Mouse (Mus musculus) limb, embryonic 10.5 days (tissue): Measurements from ENCODE around the gene Fmnl3. TPM values are rescaled to one million over a fixed set of nuclear protein-coding genes. Genes with fewer than 3 reads are reported as not detected.
"Not testable (repeated sequence)": the region's sequence is repeated elsewhere in the genome, so short reads cannot be mapped to it uniquely, and the experiment has no call there.

Source experiments
- DNase-seq: peaks from one replicate; pipeline ENCODE4 v3.0.0-alpha.2; 2017; ENCODE audit warnings: low spot score
- H3K27ac ChIP-seq: fragments of 300-500 bp; sonication (generic); 2 replicates; pipeline ENCODE4 v1.5.1; 2016; ENCODE audit warnings: mild to moderate bottlenecking
- H3K27me3 ChIP-seq: fragments of 300-500 bp; sonication (generic); 2 replicates; pipeline ENCODE4 v1.6.1; 2016; ENCODE audit warnings: low read depth, mild to moderate bottlenecking; ENCODE audit not compliant: poor library complexity, severe bottlenecking
- H3K36me3 ChIP-seq: fragments of 300-500 bp; sonication (generic); 2 replicates; pipeline ENCODE4 v1.6.1; 2016; ENCODE audit warnings: mild to moderate bottlenecking, moderate library complexity
- H3K4me1 ChIP-seq: fragments of 300-500 bp; sonication (generic); 2 replicates; pipeline ENCODE4 v1.6.1; 2016
- H3K4me3 ChIP-seq: fragments of 300-500 bp; sonication (generic); 2 replicates; pipeline ENCODE4 v1.5.1; 2016; ENCODE audit warnings: mild to moderate bottlenecking, moderate library complexity
- H3K9me3 ChIP-seq: fragments of 300-500 bp; sonication (generic); replicated peaks from 2 replicates; pipeline ENCODE4 v1.6.1; 2016; ENCODE audit warnings: mild to moderate bottlenecking
- WGBS: fragments of 180-500 bp; shearing (Covaris S2); methylation state at CpG from one replicate; pipeline ENCODE4 v1.1.7; 2016; 5-methylcytosine and 5-hydroxymethylcytosine counted together
- polyA plus RNA-seq: library from polyadenylated mRNA; unstranded; fragments of >200 nt; fragmentation: Nextera tagmentation; extraction: Ambion mirVana; gene quantifications from 2 replicates; pipeline ENCODE4 v1.2.1, GENCODE M21; 2016

Gene Fmnl3
- polyA plus RNA-seq, 1 experiment from 2014 or later, result 42.2 TPM

DNA sequence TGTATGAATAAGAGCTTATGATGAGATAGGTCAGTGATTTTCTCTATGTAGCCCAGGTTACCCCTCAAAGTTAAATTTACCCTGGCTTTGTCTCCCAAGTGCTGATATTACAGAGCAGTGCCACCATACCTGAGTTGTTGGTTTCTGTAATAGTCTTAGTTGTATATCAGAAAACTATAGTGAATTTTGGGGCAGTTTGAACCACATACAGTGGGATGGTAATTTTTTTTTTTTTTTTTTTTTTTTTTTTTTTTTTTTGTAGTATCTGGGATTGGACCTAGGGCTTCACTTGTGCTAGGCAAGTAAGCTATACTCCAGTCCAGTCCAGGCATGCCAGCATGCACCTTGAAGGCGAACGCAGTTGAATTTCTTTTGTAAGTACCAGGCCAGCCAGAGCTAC, 27.3 kb upstream of the Fmnl3 start:
- Histone ChIP-seq H3K27ac (no peak overlapping the region), H3K27me3 (no peaks in the 10 kb centered on the region), H3K4me3 (no peak overlapping the region), H3K4me1 (peaks cover 51% of the 10 kb centered on the region), H3K36me3 (peaks cover 31% of the 10 kb centered on the region), H3K9me3 (no peaks in the 10 kb centered on the region)
- WGBS, result 95% methylated on average over 2 of the region's 2 CpGs
- no peak for DNase-seq

DNA sequence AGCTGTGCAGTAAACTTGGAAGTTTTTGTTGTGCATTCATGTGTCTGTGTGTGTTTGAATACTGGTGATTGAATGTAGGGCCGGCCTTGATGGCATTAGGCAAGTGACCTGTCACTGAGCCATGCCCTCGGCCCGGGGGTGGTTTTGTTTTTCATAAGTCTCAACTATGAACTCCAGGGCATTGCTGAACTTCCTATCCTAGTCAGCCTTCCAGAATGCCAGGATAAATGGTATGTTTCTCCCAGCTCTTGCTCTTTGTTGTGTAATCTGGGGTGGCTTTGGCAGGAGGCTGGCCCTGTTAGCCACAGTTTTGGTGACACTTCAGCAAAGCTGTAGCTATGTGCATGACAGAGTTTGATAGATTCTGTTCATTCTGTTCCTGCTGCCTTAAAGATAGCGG, 26.6 kb upstream of the Fmnl3 start:
- Histone ChIP-seq H3K9me3 (no peaks in the 10 kb centered on the region), H3K36me3 (peaks cover 24% of the 10 kb centered on the region), H3K4me3 (no peak overlapping the region), H3K27ac (no peak overlapping the region), H3K27me3 (no peaks in the 10 kb centered on the region), H3K4me1 (peaks cover 55% of the 10 kb centered on the region)
- DNase-seq, result no peak
- 88% methylated on average over 4 of the region's 4 CpGs for WGBS

DNA sequence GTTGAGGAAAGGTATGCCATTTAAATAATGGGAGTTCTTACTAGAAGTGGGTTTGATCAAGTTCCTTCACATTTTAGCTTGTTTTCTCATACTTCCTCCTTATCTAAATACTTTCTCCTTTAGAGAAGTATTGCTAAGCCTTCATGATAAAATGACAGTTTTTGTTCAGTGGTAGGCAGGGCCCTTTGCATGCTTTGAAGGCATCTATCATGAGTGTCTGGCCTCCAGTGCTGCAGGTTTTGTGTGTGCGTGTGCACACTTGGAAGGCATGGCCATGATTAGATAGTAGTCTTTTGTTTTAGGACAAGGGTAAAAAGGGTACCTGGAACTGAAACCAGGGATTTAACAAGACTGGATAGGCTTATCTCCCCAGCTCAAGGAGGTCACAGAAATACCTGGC, 26.2 kb upstream of the Fmnl3 start:
- no peak overlapping the region for H3K4me3 ChIP-seq
- H3K27ac ChIP-seq, result no peak overlapping the region
- H3K27me3 ChIP-seq, result no peaks in the 10 kb centered on the region
- H3K9me3 ChIP-seq, result no peaks in the 10 kb centered on the region
- H3K4me1 ChIP-seq, result peaks cover 55% of the 10 kb centered on the region
- H3K36me3 ChIP-seq, result peaks cover 20% of the 10 kb centered on the region
- WGBS, result 78% methylated on average over 1 of the region's 1 CpGs
- DNase-seq, result no peak

DNA sequence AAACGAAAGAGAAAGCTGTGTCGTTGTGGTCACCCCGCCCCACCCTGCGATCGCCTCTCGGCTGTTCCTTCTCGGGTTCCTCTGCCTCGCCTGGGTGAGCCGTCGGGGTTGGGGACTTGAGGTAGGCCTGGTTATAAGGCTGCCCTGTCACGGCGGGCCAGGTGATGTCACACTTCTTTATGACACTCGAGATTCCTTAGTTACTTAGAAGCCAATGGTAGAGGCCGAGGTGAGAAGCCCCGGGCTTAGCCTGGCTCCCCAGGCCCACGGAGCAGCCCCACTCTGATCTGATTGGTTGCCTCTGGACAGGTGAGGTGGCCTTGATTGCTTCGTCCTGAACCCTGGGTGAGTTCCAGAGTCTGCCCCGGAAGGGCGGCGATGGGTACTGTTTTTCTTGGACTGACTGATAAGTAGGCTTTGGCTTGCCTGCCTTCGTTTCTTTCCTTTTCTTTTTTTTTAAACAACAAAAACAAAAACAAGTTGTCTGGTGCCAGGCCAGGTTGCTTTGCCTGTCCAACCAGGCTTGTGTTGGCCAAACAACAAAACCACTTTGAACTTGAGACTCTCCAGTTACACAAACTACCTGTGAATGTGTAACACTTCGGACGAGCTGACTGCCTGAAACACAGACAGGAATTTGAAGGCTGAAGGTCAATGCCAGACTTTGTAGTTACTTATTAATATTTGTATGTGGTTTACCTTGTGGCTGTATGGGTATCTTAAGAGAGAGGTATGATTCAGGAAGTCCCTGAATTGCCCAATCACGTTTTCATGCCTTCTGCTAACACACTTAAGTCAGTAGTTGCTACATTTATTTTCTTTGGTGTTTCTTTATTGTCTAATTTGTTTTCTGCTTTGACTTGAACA, 23.3 kb upstream of the Fmnl3 start:
- peak overlapping the region; percentile 93 for H3K27ac ChIP-seq
- H3K27me3 ChIP-seq, result no peaks in the 10 kb centered on the region
- DNase-seq, result no peak

DNA sequence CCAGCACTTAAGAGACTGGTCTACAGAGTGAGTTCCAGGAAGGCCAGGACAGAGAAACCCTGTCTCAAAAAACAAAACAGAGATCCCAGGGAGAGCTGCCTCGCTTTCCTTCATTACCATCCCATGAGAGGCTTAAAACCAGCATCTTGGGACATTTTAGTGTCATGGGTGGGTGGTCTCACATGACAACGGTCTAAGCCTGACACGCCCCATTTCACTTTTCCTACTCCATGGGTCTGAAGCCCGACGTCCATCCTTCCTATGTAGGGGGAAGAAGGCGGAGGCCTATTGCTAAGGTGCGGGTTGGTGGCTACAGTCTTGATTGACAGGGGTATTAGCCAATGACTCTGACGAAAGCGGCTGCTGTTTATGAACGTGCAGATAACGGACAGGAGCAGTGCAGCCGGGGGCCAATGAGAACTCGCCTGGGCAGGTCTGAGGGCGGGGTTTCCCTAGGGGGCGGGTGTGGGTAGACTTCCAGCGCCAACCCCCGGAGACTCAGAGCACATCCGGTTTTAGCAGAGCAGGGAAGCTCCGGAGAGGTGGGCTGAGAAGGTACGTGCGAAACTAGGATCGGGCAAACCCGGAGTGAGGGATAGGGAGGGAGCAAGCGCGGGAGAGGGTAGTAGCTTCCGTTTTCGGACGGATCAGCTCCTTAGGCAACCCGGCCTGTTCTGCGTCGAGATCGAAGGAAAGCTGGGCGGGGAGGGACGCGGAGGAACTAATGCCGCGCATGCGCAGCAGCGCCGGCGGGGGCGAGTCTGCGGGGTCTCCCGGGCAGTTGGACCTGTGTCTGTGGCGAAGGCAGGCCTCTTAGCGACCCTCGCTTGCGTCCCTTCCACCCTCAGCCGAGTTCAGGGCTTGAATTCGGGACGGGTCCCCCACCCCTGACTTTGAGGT, 22.5 kb upstream of the Fmnl3 start, which contains the start of gene Tmbim6:
Gene Tmbim6 (plus strand): TSS at position 397 of the 900 bp plus-strand sequence.
- under 1% methylated on average over 51 of the region's 51 CpGs for WGBS
- Histone ChIP-seq H3K36me3 (no peaks in the 10 kb centered on the region), H3K27me3 (no peaks in the 10 kb centered on the region), H3K4me3 (peak within 1 kb of the TSS; percentile 84), H3K9me3 (no peaks in the 10 kb centered on the region), H3K27ac (peak within 1 kb of the TSS; percentile 93), H3K4me1 (peaks cover 40% of the 10 kb centered on the region)
- DNase-seq, result peak; percentile 95

More for the DNA sequence above, 23.3 kb upstream of the Fmnl3 start:
- H3K36me3 ChIP-seq, result peaks cover 3% of the 10 kb centered on the region; the same call in 1 of the 2 replicates
- H3K4me1 ChIP-seq, result peaks cover 44% of the 10 kb centered on the region
- H3K9me3 ChIP-seq, result no peaks in the 10 kb centered on the region
- H3K4me3 ChIP-seq, result peak overlapping the region; percentile 84
- 13% methylated on average over 24 of the region's 24 CpGs for WGBS

DNA sequence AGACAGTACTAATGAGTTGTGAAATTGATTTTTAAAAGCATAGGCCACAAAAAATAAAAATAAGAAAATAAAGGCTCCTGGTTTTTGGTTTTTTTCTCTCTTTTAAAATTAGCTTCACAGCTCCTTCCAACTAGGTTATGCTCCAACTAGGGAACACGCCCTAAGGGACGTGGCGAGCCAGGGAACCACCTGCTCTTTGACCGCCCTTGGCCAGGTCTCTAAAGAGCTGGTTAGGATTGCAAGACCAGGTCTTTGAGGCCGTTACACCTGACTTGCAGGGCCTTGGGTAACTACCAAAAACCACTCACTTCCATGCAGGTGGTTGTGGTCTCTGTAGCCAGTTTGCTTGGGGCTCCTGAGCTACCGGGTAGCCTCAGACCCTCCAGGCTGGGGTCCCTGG, 21.7 kb upstream of the Fmnl3 start:
- H3K27me3 ChIP-seq, result no peaks in the 10 kb centered on the region
- H3K4me3 ChIP-seq, result peak overlapping the region; percentile 84
- H3K27ac ChIP-seq, result peak overlapping the region; percentile 93
- WGBS, result 86% methylated on average over 6 of the region's 6 CpGs
- no peaks in the 10 kb centered on the region for H3K9me3 ChIP-seq
- no peak for DNase-seq
- H3K4me1 ChIP-seq, result peaks cover 40% of the 10 kb centered on the region
- H3K36me3 ChIP-seq, result no peaks in the 10 kb centered on the region

DNA sequence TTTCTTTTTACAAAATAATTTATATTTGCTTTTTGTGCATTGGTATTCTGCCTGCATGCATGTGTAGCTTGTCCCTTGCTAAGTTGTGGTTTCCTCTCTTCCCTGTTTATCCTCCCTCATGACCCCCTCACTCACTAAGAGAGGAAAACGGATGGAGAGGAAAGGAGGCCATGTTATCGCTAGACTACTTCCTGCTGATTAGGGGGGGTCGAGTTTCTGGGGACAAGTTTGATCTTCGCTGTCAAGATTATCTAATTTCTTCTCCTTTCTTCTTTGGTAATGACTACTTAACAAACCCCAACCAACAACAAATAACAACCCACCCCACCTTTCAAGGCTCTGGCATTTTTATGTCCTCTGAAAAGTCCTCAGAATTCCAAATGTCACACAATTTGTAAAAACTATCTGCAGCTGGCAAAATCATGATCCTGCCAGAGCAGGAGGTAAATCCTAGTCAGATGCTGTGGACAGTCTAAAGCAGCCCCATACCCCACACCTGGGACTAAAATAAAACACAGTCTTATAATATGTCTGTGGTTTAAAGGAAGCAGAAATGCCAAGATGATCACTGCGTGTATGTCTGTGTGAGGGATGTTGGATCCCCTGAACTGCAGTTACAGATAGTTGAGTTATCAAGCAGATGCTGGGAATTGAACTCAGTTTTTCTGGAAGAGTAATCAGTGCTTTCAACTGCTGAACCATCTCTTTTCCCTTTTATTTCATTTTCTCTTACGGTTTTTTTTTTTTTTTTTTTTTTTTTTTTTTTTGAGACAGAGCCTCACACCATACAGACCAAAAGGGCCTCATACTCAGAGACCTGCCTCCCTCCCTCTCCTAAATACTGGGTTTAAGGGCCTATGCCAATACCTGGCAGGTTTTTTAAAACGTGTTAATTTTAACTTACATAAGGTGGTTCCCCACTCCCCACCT, 20.5 kb upstream of the Fmnl3 start:
- no peaks in the 10 kb centered on the region for H3K36me3 ChIP-seq
- WGBS, result 65% methylated on average over 7 of the region's 7 CpGs
- no peak for DNase-seq
- H3K9me3 ChIP-seq, result no peaks in the 10 kb centered on the region
- H3K27me3 ChIP-seq, result no peaks in the 10 kb centered on the region
- H3K27ac ChIP-seq, result no peak overlapping the region
- peaks cover 27% of the 10 kb centered on the region for H3K4me1 ChIP-seq
- H3K4me3 ChIP-seq, result no peak overlapping the region

DNA sequence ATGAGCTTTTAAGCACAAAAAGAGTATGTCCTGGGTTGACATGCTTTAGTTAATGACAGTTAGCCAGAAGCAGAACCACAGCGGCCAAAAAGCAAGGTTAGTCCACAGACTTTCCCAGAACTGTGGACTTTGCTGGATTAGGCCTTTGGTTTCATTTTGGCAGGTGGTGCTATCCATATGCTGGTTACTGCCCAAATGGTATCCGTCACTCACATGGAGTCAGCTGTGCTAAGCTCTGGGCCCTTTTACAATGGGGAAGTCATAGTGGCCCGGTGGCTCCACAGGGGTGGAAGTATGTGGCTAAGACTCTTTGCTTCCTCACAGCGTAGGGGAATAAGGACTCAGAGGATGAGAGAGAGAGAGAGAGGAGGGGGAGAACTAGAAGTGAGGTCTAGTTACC, 17.7 kb upstream of the Fmnl3 start:
- Histone ChIP-seq H3K9me3 (no peaks in the 10 kb centered on the region), H3K27ac (no peak overlapping the region), H3K27me3 (no peaks in the 10 kb centered on the region), H3K36me3 (no peaks in the 10 kb centered on the region), H3K4me1 (peaks cover 18% of the 10 kb centered on the region), H3K4me3 (no peak overlapping the region)
- DNase-seq, result no peak
- 82% methylated on average over 4 of the region's 4 CpGs for WGBS

DNA sequence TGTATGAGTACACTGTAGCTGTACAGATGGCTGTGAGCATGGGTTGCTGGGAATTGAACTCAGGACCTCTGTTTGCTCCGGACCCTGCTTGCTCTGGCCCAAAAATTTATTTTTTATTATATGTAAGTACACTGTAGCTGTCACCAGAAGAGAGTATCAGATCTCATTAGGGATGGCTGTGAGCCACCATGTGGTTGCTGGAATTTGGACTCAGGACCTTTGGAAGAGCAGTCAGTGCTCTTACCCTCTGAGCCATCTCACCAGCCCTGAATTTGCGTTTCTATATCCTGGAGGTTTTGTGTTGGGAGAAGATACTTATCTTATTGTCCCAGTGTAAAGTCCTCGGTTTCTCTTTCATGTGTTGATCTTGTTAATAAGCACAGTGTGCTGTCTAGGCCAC, 16.5 kb upstream of the Fmnl3 start:
- Histone ChIP-seq H3K4me3 (no peak overlapping the region), H3K4me1 (peaks cover 13% of the 10 kb centered on the region), H3K9me3 (no peaks in the 10 kb centered on the region), H3K27ac (no peak overlapping the region), H3K36me3 (no peaks in the 10 kb centered on the region), H3K27me3 (no peaks in the 10 kb centered on the region)
- WGBS, result 82% methylated on average over 3 of the region's 3 CpGs
- no peak for DNase-seq

DNA sequence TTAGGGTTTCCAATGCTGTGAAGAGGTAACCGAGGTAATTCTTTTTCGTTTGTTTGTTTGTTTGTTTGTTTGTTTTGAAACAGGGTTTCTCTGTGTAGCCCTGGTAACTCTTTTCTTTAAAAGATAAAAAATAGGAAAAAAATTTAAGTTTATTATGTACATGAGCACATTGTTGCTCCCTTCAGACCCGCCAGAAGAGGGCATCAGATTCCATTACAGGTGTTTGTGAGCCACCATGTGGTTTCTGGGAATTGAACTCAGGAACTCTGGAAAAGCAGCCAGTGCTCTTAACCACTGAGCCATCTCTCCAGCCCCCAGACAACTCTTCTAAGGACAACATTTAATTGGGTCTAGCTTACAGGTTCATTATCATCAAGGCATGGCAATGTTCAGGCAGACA, 15.8 kb upstream of the Fmnl3 start:
- not testable (repeated sequence) for DNase-seq, H3K36me3 ChIP-seq, H3K4me3 ChIP-seq, H3K9me3 ChIP-seq, H3K27me3 ChIP-seq, H3K27ac ChIP-seq
- H3K4me1 ChIP-seq, result peaks cover 13% of the 10 kb centered on the region
- 73% methylated on average over 3 of the region's 3 CpGs for WGBS

DNA sequence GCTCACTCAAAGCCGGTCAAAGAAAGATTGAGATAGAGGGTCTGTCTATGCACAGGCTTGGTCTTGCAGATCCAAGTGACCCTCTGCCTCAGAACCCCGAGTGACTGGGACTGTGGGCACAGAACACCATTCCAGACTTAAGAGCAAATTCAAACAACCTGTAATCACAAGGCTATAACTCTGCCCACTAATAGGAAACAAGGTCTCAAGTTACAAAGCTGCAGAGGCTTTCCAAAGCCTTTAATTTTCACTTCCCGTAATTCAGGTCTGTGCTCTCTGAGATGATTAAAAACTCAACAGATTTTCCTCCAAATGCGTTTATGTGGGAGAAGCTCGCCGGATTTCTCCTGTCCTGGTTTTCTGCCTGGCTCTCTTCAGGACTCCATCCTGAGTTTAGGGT, 13.8 kb upstream of the Fmnl3 start:
- WGBS, result 20% methylated on average over 6 of the region's 6 CpGs
- Histone ChIP-seq H3K27me3 (no peaks in the 10 kb centered on the region), H3K4me1 (peaks cover 13% of the 10 kb centered on the region), H3K27ac (peak overlapping the region; percentile 77), H3K4me3 (peak overlapping the region; percentile 29; the same call in 1 of the 2 replicates), H3K9me3 (no peaks in the 10 kb centered on the region), H3K36me3 (no peaks in the 10 kb centered on the region)
- DNase-seq, result no peak

DNA sequence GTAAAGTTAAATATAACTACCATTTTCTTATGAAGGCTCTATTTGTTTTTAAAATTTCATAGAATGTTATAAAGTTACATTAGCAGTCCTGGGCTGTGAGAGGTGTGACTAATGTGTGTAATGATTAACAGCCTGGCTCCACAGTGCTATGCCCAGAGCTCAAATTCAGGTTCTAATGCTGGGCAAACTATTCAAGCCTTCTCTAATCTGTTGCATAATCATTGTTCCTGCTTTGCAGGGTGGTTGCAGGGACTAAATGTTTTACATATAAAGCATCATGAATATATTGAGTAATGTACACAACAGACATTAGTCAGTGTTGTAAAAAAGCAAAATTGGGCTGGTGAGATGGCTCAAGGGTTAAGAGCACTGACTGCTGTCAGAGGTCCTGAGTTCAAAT, 12.6 kb upstream of the Fmnl3 start:
- no peak overlapping the region for H3K4me3 ChIP-seq
- DNase-seq, result no peak
- H3K4me1 ChIP-seq, result peaks cover 13% of the 10 kb centered on the region
- no peaks in the 10 kb centered on the region for H3K27me3 ChIP-seq
- no peak overlapping the region for H3K27ac ChIP-seq
- H3K9me3 ChIP-seq, result no peaks in the 10 kb centered on the region
- no peaks in the 10 kb centered on the region for H3K36me3 ChIP-seq
